Mouse (Mus musculus): ENCODE measurements at regions not wholly inside any gene's neighbourhood (a gene's known extent, or its start where the extent isn't known, plus 50 kb on each side); places are given as distances from the start of the nearest gene placed in this dataset.

- DNase-seq (ENCODE audit: low read depth, low spot score), result no peak
Measured at GRCm38 (mm10) chr5:61240498-61240897, 568.1 kb upstream of the G6pd2 start.

DNA sequence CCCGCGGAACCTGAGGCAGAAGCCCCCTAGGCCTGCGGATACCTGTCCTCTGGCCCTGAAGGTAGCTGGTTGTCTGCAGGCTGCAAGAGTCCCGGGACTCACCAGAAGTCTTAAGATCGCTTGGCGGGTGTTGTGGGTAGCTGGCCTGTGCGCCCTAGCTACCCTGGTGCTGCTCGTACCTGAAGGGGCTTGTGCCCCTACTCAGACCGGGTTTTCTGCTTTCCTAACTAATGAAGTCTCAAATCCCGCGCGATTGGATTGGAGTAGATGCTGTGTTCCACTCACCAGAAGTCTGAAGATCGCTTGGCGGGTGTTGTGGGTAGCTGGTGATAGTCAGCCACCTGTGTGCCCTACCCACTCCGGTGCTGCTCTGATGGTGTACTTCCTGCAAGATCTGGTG is 520.1 kb upstream of the G6pd2 start:
- DNase-seq (ENCODE audit: low read depth, low spot score), result peak; percentile 22

DNA sequence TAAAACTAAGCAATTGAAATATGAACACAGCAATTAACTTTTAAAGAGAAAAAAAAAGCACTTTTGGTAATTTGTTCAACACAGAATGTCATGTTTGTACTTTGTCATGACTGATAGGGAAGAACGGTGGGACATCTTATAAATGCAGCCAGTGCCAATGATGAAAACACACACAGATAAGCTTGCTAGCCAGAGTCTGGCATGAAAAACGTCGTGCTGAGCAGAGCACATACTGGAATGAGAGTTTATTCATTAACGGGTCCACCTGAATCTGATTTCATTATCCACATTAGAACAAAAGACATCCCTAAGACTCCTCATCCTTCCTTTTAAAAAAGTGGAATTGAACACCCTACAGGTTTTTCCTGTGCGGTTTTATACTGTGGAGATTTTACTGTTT is 493.7 kb upstream of the G6pd2 start:
- DNase-seq (ENCODE audit: low read depth, low spot score), result no peak

DNA sequence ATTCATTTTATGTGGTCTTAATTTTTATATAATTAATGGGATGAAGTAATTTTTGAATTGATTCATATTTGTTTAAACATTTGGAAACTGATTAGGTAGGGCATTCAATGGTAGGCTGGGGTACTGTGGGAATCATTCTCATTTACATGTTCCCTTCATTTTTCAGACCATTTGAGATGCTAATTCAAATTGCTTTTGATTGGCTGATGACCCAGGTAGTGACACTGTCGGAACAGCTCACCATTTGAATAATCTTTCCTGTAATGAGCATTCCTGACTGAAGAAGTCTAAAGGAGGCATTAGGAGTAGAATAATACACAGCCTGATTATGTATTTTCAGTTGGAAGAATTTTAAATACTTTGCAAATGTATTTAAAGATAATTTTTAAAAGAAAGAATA is 457.2 kb upstream of the G6pd2 start:
- DNase-seq (ENCODE audit: low read depth, low spot score), result no peak

GRCm38 (mm10) chr5:61355263-61355981 is 453.2 kb upstream of the G6pd2 start:
- no peak for DNase-seq (ENCODE audit: low read depth, low spot score)

DNA sequence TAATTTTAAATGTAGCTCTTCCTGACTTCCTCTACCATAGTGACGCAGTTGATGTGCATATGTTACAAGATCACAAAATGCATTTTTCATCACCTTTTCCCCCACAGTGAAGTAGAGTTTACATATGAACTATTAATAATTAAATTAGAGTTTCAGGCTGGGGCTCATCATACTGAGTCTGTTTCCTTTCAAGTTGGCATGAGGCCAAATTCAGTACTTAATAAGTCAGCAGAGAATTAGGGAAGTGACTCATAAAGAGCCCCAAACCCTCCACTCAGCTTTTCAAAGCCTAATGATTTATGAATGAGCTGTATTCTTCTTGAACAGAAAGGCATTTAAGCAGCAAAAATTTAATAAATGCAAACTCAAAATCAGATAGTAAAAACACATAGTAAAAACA is 435.7 kb upstream of the G6pd2 start:
- no peak for DNase-seq (ENCODE audit: low read depth, low spot score)

- DNase-seq (ENCODE audit: low read depth, low spot score), result no peak
Measured at GRCm38 (mm10) chr5:61394977-61395708, 413.5 kb upstream of the G6pd2 start.
